Mouse (Mus musculus): ENCODE measurements around the gene Nhsl1.

DNA sequence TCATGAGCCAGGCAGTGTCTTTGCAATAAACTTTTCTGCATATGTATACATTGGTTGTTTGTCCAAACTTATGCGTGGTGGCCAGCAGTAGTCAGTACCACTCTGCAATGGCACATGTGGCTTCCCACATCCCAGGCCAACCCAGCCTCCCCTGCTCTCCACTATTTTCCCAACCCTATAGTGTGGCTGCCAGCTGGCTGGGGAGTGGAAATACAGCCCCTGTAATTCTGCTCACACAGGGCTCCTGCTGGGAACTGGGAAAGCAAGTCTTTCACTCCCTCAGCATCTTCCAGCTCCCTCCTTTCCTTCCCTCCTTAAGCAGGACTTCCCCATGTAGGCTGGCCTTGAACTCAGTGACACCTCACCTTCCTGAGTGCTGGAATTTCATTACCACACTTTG is 3.7 kb upstream of the Nhsl1 start:
- TF ChIP-seq POLR2A (IDR thresholded peaks at IDR 0.05; ENCODE audit: low read depth, low read length) (no peak), CTCF (IDR thresholded peaks at IDR 0.05; ENCODE audit: extremely low read depth, insufficient read depth, insufficient read length, insufficient replicate concordance) (no peak)
